Mouse (Mus musculus) megakaryocyte, embryonic 14.5 days (primary cell): Measurements from ENCODE around the gene Micu1.

Experiments
- FLI1 ChIP-seq: IDR thresholded peaks from 2 replicates; pipeline ENCODE4 v1.6.1; 2012; ENCODE audit warnings: low read length, inconsistent platforms, mixed read lengths
- GATA1 ChIP-seq: IDR thresholded peaks from 3 replicates; pipeline ENCODE4 v1.6.1; 2012; ENCODE audit warnings: mixed read lengths, low read length, inconsistent platforms, borderline replicate concordance

DNA sequence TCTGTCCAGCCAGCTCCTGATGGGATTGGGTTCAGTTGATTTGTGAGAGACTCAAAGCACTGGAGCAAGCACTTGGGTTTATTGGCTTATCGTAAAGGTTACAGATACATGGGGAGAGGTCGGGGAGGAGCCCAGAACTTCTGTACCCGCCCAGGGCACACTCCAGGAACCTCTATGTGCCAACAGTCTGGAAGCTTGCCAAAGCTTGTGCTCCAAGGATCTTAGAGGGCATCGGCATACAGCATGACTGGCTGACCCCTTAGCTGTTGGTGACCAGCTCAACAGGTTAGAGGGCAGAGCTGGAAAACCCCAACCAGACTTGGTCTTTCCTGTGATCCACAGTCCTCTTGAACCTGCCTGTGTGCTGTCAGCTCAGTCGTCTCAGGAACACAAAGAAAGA is 154.9 kb downstream of the Micu1 start:
- TF ChIP-seq GATA1, result no peak
- no peak for TF ChIP-seq FLI1
